Mouse (Mus musculus): ENCODE data around the gene Cfap298. TPM values are rescaled to one million over a fixed set of nuclear protein-coding genes. Genes with fewer than 3 reads are reported as not detected.
A peak's percentile ranks its signal among the peaks of the same experiment; 100 is the strongest.

Cfap298 gene
- 56.9 and 58.9 TPM in 2 replicates for polyA plus RNA-seq (2011; ENCODE audit: insufficient read depth, insufficient read length, low read depth, missing spikeins)

GRCm38 (mm10) chr16:90934687-90935328, at the start of gene Cfap298:
Gene Cfap298 (minus strand): TSS chr16:90935114.
- H3K4me1 ChIP-seq (ENCODE audit: control insufficient read depth, insufficient read depth, low read length) = no peaks in the 10 kb centered on the region
- no peak within 1 kb of the TSS for H3K27ac ChIP-seq (ENCODE audit: insufficient read depth, low read length)
- no peaks in the 10 kb centered on the region for H3K27me3 ChIP-seq (ENCODE audit: control insufficient read depth, insufficient read depth, low read length, poor library complexity, severe bottlenecking)
- no peaks in the 10 kb centered on the region for H3K9me3 ChIP-seq (replicated peaks; ENCODE audit: control insufficient read depth, insufficient read depth, low read length, poor library complexity, severe bottlenecking)
- peak within 1 kb of the TSS; percentile 73 for H3K9ac ChIP-seq (ENCODE audit: low read depth, poor library complexity, severe bottlenecking)
- H3K4me3 ChIP-seq (ENCODE audit: low read depth, low read length) = peak within 1 kb of the TSS; percentile 81
- TF ChIP-seq EP300 (IDR thresholded peaks at IDR 0.05; ENCODE audit: insufficient read depth, low read depth, low read length) = peak; percentile 64; the same call in 1 of the 2 replicates
- TF ChIP-seq CTCF (IDR thresholded peaks at IDR 0.05; ENCODE audit: low read depth, low read length) = no peak
- TF ChIP-seq POLR2A (IDR thresholded peaks at IDR 0.05; ENCODE audit: insufficient read depth, low read length) = peak; percentile 57
- no peaks in the 10 kb centered on the region for H3K36me3 ChIP-seq (ENCODE audit: control insufficient read depth, insufficient read depth, low read length, poor library complexity, severe bottlenecking)

GRCm38 (mm10) chr16:90971004-90971403, 36.1 kb upstream of the Cfap298 start:
- no peaks in the 10 kb centered on the region for H3K4me1 ChIP-seq (ENCODE audit: control insufficient read depth, insufficient read depth, low read length)
- no peaks in the 10 kb centered on the region for H3K27me3 ChIP-seq (ENCODE audit: control insufficient read depth, insufficient read depth, low read length, poor library complexity, severe bottlenecking)
- no peak overlapping the region for H3K27ac ChIP-seq (ENCODE audit: insufficient read depth, low read length)
- H3K9ac ChIP-seq (ENCODE audit: low read depth, poor library complexity, severe bottlenecking) = no peak overlapping the region
- H3K4me3 ChIP-seq (ENCODE audit: low read depth, low read length) = no peak overlapping the region
- H3K36me3 ChIP-seq (ENCODE audit: control insufficient read depth, insufficient read depth, low read length, poor library complexity, severe bottlenecking) = peaks cover 2% of the 10 kb centered on the region; the same call in 1 of the 2 replicates
- TF ChIP-seq EP300 (IDR thresholded peaks at IDR 0.05; ENCODE audit: insufficient read depth, low read depth, low read length) (no peak), CTCF (IDR thresholded peaks at IDR 0.05; ENCODE audit: low read depth, low read length) (no peak), POLR2A (IDR thresholded peaks at IDR 0.05; ENCODE audit: insufficient read depth, low read length) (no peak)
- H3K9me3 ChIP-seq (replicated peaks; ENCODE audit: control insufficient read depth, insufficient read depth, low read length, poor library complexity, severe bottlenecking) = no peaks in the 10 kb centered on the region

- no peak overlapping the region for H3K4me3 ChIP-seq (ENCODE audit: low read depth, low read length)
- H3K27me3 ChIP-seq (ENCODE audit: control insufficient read depth, insufficient read depth, low read length, poor library complexity, severe bottlenecking) = no peaks in the 10 kb centered on the region
- TF ChIP-seq CTCF (IDR thresholded peaks at IDR 0.05; ENCODE audit: low read depth, low read length) (peak; percentile 1), EP300 (IDR thresholded peaks at IDR 0.05; ENCODE audit: insufficient read depth, low read depth, low read length) (no peak), POLR2A (IDR thresholded peaks at IDR 0.05; ENCODE audit: insufficient read depth, low read length) (no peak)
- H3K9ac ChIP-seq (ENCODE audit: low read depth, poor library complexity, severe bottlenecking) = no peak overlapping the region
- peaks cover 4% of the 10 kb centered on the region; the same call in 1 of the 2 replicates for H3K36me3 ChIP-seq (ENCODE audit: control insufficient read depth, insufficient read depth, low read length, poor library complexity, severe bottlenecking)
- no peaks in the 10 kb centered on the region for H3K4me1 ChIP-seq (ENCODE audit: control insufficient read depth, insufficient read depth, low read length)
- H3K9me3 ChIP-seq (replicated peaks; ENCODE audit: control insufficient read depth, insufficient read depth, low read length, poor library complexity, severe bottlenecking) = no peaks in the 10 kb centered on the region
- no peak overlapping the region for H3K27ac ChIP-seq (ENCODE audit: insufficient read depth, low read length)
These were observed 31.3 kb upstream of the Cfap298 start for GRCm38 (mm10) chr16:90966241-90966640.

- Histone ChIP-seq H3K27me3 (ENCODE audit: control insufficient read depth, insufficient read depth, low read length, poor library complexity, severe bottlenecking) (no peaks in the 10 kb centered on the region), H3K9me3 (replicated peaks; ENCODE audit: control insufficient read depth, insufficient read depth, low read length, poor library complexity, severe bottlenecking) (no peaks in the 10 kb centered on the region), H3K4me1 (ENCODE audit: control insufficient read depth, insufficient read depth, low read length) (no peaks in the 10 kb centered on the region), H3K9ac (ENCODE audit: low read depth, poor library complexity, severe bottlenecking) (no peak overlapping the region), H3K36me3 (ENCODE audit: control insufficient read depth, insufficient read depth, low read length, poor library complexity, severe bottlenecking) (peaks cover 4% of the 10 kb centered on the region; the same call in 1 of the 2 replicates), H3K4me3 (ENCODE audit: low read depth, low read length) (no peak overlapping the region), H3K27ac (ENCODE audit: insufficient read depth, low read length) (no peak overlapping the region)
- TF ChIP-seq EP300 (IDR thresholded peaks at IDR 0.05; ENCODE audit: insufficient read depth, low read depth, low read length) (no peak), POLR2A (IDR thresholded peaks at IDR 0.05; ENCODE audit: insufficient read depth, low read length) (no peak), CTCF (IDR thresholded peaks at IDR 0.05; ENCODE audit: low read depth, low read length) (no peak)
These were observed 29.4 kb upstream of the Cfap298 start for GRCm38 (mm10) chr16:90964302-90964701.

GRCm38 (mm10) chr16:90963866-90964265, 29.0 kb upstream of the Cfap298 start:
- Histone ChIP-seq H3K4me3 (ENCODE audit: low read depth, low read length) (no peak overlapping the region), H3K4me1 (ENCODE audit: control insufficient read depth, insufficient read depth, low read length) (no peaks in the 10 kb centered on the region), H3K9ac (ENCODE audit: low read depth, poor library complexity, severe bottlenecking) (no peak overlapping the region), H3K9me3 (replicated peaks; ENCODE audit: control insufficient read depth, insufficient read depth, low read length, poor library complexity, severe bottlenecking) (no peaks in the 10 kb centered on the region), H3K27ac (ENCODE audit: insufficient read depth, low read length) (no peak overlapping the region), H3K27me3 (ENCODE audit: control insufficient read depth, insufficient read depth, low read length, poor library complexity, severe bottlenecking) (no peaks in the 10 kb centered on the region), H3K36me3 (ENCODE audit: control insufficient read depth, insufficient read depth, low read length, poor library complexity, severe bottlenecking) (peaks cover 2% of the 10 kb centered on the region; the same call in 1 of the 2 replicates)
- no peak for TF ChIP-seq POLR2A (IDR thresholded peaks at IDR 0.05; ENCODE audit: insufficient read depth, low read length)
- no peak for TF ChIP-seq EP300 (IDR thresholded peaks at IDR 0.05; ENCODE audit: insufficient read depth, low read depth, low read length)
- TF ChIP-seq CTCF (IDR thresholded peaks at IDR 0.05; ENCODE audit: low read depth, low read length) = no peak

GRCm38 (mm10) chr16:90963231-90963630, 28.3 kb upstream of the Cfap298 start:
- H3K9me3 ChIP-seq (replicated peaks; ENCODE audit: control insufficient read depth, insufficient read depth, low read length, poor library complexity, severe bottlenecking) = no peaks in the 10 kb centered on the region
- H3K27me3 ChIP-seq (ENCODE audit: control insufficient read depth, insufficient read depth, low read length, poor library complexity, severe bottlenecking) = no peaks in the 10 kb centered on the region
- no peak overlapping the region for H3K27ac ChIP-seq (ENCODE audit: insufficient read depth, low read length)
- no peak for TF ChIP-seq POLR2A (IDR thresholded peaks at IDR 0.05; ENCODE audit: insufficient read depth, low read length)
- no peak for TF ChIP-seq CTCF (IDR thresholded peaks at IDR 0.05; ENCODE audit: low read depth, low read length)
- no peak for TF ChIP-seq EP300 (IDR thresholded peaks at IDR 0.05; ENCODE audit: insufficient read depth, low read depth, low read length)
- H3K4me3 ChIP-seq (ENCODE audit: low read depth, low read length) = no peak overlapping the region
- no peaks in the 10 kb centered on the region for H3K4me1 ChIP-seq (ENCODE audit: control insufficient read depth, insufficient read depth, low read length)
- H3K9ac ChIP-seq (ENCODE audit: low read depth, poor library complexity, severe bottlenecking) = no peak overlapping the region
- H3K36me3 ChIP-seq (ENCODE audit: control insufficient read depth, insufficient read depth, low read length, poor library complexity, severe bottlenecking) = peaks cover 2% of the 10 kb centered on the region; the same call in 1 of the 2 replicates

Data from ES-Bruce4 (cell line).